Mouse (Mus musculus): ENCODE data around the gene Mamdc2.
"Not testable (repeated sequence)": the region's sequence is repeated elsewhere in the genome, so short reads cannot be mapped to it uniquely, and the experiment has no call there.

Gene Mamdc2

DNA sequence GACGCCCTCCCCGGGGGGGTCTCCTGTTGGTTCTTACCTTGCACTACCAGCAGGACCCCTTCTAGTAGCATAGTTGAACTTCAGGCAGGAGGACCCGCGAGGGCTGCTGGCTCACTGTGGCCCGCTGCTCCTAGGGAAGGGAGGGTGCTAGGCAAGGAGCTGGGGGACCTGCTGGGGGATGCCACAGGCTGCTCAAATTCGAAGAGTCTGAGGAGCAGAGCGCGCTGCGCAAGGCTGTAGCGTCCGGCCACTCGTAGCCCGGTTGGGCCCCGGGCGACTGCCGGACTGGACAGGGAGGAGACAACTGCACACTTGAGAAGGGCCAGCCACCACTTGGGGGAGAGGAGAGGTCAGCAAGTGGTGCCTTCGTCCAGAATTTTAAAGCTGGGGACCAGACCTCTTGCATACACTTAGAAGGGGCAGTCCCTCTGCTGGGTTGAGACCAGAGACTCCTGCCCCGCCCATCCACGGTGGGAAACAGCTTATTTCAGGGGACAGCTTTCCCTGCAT is at the start of gene Mamdc2:
Gene Mamdc2 (minus strand): TSS at position 455 of the 510 bp plus-strand sequence.
- no peak for DNase-seq (ENCODE audit: low spot score)

DNA sequence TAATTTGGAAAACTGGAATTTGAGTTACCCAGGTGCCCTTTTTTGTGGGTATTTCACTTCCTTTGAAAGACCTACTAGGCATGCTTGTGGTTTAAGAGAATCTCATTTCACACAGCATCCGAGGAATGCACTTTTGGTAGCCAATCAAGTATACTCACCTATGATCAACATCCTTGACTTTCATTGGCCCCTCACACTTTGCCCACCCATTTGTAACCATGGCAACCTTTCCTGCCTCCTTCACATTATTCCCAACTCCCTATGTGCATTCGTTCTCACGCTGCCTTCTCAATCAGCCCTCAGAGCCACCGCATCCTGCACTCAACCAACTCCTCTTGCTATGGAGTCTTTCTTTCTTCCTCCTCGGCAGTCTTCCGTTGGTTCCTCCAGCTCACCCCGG is 49.8 kb upstream of the Mamdc2 start:
- DNase-seq (ENCODE audit: low spot score): no peak

DNA sequence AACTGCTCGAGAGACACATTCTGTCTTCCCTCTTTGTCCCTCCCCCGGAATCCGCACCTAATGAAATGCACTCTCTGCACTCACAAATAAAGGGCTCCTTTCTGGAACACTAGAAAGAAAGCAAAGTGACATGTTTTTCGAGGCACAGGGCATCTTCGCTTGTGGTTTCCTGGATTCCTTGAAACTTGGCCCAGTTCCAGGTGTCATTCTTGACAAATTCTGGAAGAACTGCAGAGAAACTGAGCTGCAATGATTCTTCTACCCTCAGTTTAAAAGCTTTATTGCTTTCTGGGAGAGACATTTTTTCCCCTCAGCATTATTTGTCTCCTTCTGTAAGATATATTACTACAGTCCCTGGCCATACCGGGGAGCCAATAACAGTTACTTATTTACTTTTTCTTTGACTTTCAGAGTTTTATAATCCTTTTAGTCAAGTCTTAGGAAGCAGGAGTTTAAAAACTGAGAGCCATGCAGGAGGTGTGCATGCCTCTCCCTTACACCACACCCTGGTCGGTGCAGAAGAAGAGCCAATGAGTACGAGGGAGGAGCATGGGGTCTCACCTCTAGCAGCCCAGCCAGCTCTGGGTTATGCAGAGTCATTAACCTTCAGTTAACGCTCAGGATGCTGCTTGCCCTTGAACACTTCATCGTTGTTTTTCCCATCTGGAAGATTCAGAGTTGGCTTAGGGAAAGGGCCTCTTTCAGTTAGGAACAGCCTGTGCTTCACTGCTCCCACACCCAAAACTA is 49.1 kb upstream of the Mamdc2 start:
- DNase-seq (ENCODE audit: low spot score): no peak

DNA sequence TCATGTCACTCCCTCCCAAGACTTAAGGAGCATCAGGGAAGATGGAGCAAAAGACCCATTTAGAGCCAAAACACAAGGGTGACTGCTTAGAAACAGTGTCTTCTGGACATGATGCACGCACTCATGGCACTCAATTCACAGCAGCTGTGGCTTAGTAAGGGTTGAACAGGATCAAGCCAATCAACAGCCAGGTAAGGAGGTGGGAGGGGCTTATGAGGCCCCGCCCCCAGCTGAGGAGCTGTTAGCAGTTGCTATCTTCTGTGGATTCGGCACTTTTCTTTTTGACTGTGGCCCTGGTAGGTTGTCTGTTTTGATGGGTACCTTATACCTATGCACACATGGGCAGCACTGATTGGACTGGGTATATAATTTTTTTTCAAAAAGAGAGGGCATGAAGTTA is 48.3 kb upstream of the Mamdc2 start:
- no peak for DNase-seq (ENCODE audit: low spot score)

DNA sequence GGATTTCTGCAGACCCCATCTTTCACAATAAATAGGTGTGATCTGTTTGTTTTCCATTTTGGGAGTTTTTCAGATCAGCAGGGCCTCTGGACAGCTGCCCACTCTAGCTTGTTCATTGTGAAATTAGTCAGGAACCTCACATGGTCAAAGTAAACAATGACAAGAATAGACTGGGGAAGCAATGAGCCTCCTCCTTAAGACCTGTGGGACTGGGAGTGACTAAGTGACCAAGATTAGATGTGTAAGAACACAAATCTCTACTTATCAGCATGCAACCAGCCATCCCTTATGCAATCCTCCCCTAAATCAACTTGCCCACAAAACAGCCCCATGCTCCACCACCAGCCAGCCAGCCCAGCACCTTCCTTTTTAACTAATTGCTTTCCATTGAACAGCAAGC is 44.4 kb upstream of the Mamdc2 start:
- no peak for DNase-seq (ENCODE audit: low spot score)

DNA sequence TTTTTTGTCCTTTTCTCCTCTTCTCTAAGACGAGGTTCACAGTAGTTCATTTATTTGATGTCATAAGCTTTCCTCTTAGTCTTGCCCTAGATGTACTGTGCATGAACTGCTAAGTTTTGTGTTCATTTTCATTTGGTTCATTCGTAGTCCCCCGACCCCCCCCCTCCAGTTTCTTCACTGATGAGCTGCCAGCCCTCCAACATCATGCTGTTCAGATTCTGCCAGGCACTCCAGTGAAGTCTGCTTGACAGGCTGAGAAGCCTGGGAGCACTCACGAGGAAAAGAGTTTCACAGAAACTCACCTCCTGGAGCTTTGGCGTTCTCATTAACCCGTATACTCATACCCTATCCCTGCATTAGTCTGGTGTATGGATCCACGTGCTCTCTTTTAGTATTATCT is 42.5 kb upstream of the Mamdc2 start:
- not testable (repeated sequence) for DNase-seq (ENCODE audit: low spot score)

DNA sequence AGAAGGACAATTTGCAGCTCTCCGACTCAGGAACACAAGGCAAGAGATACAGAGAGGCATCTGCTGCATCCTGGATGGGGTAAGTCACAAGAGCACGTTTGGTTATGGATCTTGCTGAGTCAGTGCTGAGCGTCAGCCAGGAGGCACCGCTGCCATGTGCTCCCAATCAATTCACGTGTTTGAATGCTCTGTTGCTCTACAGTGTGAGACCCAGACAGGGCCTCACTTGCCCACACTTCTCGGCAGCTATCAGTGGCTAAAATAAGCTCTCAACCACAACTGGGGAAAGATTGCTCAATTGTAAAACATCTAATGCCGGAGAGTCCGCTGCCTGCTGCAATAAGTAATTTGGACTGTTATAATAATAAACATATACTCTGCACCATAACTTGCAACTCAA is 41.5 kb upstream of the Mamdc2 start:
- no peak for DNase-seq (ENCODE audit: low spot score)

DNA sequence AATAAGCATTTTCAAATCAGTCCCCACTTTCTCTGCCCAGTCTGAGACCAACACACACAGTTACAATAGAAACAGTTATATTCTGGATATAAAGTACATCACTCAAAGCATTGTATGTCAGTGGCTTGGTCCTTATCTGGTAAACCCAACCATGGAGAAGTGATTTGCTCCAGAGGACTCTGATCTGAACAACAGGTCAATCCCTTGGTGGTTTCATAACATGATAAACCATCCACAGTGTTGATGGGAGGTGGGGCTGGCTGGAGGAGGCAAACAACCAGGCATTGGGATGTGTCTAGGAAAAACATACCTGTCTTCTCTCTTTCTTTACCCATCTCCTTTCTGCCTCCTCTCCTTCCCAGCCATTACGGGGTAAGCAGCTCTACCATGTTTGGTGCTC is 39.2 kb upstream of the Mamdc2 start:
- no peak for DNase-seq (ENCODE audit: low spot score)

DNA sequence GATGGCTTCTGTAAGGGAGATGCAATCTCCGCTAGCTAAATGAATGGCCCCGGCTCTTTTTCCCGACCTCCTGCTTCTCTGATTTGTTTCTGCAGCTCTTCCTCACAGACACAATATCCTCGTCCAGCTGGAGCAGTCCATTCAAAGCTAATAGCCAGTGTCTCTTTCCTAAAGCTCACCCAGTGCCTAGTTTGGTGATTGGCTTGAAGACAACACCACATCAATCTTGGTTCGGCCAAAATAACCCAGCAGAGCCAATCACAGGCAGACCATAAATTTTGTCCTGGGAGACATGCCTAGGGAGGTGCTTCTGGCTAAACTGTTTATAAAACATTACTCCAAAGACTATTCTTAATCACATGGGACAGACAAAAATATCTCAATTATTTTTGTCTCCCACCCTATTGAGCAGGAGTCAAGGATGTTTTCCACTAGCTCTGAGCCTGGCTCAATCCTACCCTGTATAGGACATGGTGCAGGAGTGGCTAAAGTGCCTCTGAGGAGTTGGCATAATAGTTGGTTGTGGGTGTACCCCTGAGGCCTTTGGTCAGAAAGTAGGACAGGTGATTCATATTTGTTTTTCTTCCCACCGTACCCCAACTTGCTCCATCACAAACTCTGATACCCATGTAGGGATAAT is 38.5 kb upstream of the Mamdc2 start:
- DNase-seq (ENCODE audit: low spot score): no peak

DNA sequence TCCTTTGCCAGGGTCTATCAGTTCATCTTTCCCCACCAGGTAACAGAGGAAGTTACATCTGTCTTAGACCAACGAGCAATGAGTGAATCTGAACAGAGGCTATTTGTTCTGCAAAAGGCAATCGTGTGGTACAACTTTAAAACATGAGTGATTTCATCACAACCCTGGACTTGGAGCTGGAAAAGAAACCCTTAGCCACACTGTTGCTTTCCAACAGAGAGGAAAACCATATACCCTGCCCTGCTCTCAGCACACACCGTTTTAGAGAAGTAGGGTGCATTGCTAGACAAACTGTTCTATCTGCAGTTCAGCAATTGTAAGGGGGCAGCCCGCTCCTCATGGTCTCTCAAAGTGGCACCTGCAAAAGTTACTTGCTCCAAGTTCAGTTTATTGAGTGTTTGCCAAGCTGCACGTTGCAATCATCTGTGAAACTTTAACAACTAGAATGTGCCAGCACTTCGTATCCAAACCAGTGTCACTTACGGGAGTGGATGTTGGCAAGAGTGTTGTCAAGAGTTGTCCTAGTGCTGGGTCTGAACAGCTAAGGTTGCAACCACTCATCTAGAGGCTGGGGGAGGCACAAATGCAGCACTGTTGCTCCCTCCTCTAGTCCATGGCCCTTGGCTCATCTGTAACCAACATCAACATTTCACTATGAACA is 37.8 kb upstream of the Mamdc2 start:
- no peak for DNase-seq (ENCODE audit: low spot score)

DNA sequence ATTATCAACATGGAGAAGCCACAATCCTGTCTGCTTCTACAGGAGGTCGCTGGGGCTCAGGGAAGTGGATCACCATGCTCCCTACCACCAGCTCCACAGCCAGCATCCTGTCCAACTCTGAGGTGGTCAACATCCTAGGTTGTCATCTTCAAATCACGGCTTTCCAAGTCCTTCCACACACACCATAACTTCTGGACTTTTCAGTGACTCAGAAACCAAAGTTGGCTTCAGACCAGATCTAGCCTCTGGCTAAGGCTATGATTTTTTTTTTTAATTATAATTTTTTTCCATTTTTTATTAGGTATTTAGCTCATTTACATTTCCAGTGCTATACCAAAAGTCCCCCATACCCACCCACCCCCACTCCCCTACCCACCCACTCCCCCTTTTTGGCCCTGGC is 34.3 kb upstream of the Mamdc2 start:
- not testable (repeated sequence) for DNase-seq (ENCODE audit: low spot score)

DNA sequence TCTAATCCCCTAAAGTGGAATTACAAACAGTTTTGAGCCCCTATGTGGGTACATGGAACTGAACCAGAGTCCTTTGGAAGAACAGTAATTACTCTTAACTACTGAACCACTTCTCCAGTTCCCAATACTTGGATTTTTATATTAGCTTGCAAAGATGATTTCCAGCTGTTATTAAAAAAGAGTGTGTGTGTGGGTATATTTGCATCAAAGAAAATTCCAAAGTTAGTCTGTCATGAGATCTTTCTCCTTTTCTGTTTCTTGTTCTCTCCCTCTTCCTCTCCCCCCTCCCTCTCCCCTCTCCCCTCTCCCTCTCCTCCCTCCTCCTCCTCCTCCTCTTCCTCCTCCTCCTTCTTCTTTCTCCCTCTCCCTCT is 31.3 kb upstream of the Mamdc2 start:
- no peak for DNase-seq (ENCODE audit: low spot score)

DNA sequence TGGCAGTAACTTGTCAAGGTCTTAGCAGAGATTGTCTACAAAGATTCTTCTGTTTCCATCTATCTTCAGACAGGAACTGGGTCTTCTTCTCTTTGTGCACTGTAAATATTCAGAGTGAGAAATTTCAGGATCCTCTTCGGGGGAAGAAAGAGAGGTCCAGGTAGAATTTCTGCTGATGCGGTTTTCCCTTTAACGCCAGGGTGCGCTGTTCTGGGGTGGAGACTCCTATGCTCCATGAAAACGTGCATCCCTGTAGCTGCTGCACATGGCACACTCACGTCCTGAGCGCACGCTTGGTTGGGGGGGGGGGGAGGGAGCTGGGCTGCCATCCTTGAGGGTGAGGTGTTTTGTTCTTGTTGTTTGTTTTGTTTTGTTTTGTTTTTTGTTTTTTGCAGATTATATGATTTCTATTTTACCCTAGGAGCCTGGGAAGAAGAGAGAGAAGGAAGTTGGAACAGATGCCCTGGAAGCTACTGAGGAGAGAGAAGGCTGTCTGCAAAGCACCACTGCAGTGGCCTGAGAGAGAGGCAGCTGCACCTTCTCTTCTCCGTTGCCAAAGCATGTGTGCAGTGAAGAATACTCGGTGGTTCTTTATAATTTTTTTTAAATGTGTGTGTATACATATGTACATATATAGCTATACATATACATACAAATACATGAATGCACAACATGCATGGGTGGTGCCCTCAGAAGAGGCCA is 30.8 kb upstream of the Mamdc2 start:
- no peak for DNase-seq (ENCODE audit: low spot score)

DNA sequence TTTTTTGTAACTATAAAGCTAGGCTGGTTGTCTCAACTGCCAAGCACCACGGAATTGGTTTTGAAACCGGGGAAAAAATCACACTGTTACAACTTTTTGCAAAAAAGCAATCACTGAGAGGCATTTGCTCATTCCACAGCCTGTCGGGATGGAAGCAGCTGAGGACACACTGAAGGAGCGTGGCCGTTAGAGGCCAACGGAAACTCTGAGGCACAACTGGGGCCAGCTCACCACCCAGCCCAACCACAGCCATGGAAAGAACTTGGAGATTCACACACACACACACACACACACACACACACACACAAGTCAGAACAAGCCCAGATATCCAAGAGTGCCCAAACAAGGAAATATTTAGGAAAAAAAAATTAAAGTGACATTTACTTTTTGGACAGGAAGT is 29.6 kb upstream of the Mamdc2 start:
- DNase-seq (ENCODE audit: low spot score): no peak

DNA sequence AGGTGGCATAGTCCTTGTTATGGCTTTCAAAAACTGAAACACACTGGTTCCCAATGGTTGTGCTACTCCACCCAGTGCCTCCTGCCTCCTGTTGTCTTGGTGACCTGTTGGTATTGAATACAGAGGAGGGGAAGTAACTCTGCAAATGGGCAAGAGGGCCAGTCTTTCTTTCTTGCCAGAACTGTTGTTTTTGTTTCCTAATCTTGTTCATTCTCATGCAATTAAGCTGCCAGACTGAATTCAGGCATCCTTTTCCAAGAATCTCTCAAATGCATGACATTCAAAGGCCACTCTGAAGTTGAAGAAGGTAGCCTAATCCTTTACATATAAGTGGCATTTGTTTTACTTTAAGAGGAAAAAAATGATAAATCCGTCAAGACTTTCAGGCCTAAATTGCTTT is 19.6 kb upstream of the Mamdc2 start:
- no peak for DNase-seq (ENCODE audit: low spot score)

DNA sequence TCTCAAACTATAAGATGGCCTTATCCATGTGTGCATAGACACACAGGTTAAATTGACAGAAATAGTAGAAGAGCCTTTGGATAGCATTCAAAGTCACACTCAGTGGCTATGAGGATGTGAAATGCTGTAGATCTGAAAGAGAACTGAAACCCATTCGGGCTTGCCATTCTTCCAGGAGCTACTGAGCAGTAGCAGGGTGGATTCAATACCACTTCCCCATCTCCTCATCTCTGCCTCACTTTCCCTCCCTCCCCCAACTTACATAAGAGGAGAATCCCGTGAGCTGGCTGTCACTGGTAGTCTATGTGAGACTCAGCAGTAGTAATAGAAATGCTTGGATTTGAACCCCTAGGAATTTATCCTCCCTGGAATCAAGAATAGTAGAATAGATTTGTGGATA is 18.8 kb upstream of the Mamdc2 start:
- no peak for DNase-seq (ENCODE audit: low spot score)

DNA sequence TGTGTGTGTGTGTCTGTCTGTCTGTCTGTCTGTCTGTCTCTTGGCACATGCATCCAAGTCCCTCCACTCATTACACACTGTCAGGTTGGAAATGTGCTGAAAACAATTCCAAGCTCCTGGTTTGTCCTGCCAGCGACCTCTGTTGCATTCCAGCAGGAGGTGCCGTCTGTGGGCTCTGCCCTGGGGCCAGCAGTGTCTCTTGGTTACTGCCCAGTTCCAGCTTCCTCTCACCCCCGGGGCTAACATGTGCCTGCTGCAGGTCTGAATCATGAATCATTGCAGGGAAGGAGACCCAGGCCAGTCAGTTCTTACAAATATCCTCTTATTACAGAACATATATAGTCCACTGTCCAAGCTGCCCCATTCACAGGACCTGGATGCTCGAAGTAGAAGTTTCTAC is 9.2 kb upstream of the Mamdc2 start:
- no peak for DNase-seq (ENCODE audit: low spot score)

DNA sequence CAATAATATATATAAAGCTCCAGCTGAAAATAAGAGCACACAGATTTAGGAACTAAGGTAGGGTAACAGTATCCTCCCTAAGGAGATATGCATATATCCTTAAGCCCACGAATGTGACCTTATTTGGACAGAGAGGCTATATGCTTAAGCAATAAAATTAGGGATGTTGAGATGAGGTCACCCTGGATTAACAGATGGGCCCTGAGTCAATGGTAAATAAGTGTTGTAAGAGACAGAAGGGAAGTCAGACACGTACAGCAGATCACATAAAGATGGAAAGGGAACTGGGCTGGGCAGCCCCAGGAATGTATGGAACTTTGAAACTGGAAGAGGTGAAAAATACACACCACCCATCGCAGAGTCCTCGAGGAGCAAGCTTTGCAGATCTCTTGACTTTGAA is 3.1 kb upstream of the Mamdc2 start:
- no peak for DNase-seq (ENCODE audit: low spot score)

DNA sequence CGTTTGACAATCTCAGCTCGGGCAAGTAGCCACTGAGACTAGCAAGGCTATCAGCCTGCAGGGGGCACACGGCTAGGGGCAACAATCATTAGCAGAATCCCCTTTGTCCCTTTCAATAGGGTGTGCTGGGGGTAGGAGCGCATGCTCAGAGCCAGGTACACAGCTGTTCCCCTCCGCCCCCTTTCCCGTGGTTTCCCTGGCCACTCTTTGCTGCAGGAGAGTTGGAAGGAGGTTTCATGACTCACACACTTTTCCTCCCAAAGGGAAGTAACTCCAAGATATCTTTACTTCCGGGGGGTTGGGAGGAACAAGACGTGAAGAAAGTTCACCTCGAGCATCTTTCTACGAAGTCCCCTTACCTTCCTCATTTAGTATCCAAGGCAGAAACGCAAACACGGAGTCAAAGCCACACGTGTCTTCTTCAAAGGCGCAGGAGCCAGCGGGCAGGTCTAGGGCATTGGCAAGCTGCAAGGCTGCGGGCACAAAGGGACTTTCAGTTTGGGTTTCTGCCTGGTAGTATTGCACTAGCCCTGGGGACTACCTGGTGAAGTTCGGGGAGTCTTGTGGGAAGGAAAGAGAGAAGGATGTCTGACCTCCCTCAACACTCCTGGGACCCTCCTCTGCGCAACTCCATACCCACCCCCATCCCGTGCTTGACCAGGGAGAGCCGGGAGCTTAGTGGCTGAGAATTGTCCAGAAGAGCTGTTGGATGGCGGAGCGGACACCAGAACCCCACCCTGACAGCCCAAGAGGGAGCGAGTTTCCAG is 838 bp downstream of the Mamdc2 start:
- DNase-seq (ENCODE audit: low spot score): no peak

DNA sequence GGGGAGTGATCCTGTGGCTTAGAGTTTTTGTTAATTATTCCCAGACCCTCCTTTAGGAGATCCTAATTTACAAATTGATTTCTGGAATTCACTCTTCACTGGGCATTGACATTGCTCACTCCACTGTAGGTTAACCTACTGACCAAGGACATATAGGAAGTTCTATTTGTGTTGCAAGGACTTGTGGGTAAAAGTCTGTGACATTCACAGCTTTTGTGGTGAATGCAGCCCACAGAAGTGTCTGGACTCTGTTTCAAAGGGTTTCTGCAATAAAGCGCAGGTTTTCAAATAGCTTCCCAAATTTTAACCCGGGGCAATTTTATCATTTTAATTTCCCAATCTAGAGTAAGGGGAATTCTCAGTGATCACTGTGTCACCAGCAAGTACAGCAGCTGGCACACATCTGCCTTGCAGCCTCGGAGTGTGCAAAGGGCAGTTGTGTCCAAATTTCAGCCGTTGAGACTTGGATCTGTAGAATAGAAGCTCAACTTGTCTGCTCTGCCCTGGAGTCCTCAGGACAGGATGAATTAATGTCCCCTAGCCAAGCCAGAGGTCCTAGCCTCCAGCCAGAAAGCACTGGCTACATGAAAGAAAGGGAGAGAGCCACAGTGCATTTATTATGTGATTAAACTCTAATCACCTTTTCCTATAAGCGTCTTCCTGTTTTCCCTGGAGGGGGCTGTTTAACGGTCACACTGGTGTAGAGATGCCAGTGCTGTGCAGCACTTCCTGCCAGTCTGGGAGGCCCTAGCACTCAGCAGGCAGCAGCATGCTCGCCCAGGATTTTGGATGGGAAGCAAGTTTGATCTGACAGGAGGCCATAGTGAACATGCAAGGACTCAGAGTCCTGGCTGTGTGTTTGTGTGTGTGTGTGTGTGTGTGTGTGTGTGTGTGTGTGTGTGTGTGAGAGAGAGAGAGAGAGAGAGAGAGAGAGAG is 3.1 kb downstream of the Mamdc2 start:
- DNase-seq (ENCODE audit: low spot score): no peak

DNA sequence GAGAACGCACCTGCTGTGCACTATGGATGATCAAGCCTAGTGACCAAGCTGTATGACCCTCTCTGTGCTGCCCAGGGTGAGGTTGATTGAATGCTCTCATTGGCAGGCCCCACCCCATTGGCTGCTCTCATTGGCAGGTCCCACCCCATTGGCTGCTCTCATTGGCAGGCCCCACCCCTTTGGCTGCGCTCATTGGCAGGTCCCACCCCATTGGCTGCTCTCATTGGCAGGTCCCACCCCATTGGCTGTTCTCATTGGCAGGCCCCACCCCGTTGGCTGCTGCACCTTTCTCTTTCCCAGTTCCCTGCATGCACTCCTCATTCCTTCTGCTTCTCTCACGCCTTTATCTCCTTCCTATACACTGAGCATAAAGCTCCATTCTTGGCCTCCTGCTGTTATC is 12.5 kb downstream of the Mamdc2 start:
- DNase-seq (ENCODE audit: low spot score): no peak
